Mouse (Mus musculus): ENCODE results near the gene Tada3. TPM values are rescaled to one million over a fixed set of nuclear protein-coding genes. Genes with fewer than 3 reads are reported as not detected.

Gene Tada3
- polyA plus RNA-seq (2012; ENCODE audit: low replicate concordance): 44.8 and 81.1 TPM in 2 replicates

DNA sequence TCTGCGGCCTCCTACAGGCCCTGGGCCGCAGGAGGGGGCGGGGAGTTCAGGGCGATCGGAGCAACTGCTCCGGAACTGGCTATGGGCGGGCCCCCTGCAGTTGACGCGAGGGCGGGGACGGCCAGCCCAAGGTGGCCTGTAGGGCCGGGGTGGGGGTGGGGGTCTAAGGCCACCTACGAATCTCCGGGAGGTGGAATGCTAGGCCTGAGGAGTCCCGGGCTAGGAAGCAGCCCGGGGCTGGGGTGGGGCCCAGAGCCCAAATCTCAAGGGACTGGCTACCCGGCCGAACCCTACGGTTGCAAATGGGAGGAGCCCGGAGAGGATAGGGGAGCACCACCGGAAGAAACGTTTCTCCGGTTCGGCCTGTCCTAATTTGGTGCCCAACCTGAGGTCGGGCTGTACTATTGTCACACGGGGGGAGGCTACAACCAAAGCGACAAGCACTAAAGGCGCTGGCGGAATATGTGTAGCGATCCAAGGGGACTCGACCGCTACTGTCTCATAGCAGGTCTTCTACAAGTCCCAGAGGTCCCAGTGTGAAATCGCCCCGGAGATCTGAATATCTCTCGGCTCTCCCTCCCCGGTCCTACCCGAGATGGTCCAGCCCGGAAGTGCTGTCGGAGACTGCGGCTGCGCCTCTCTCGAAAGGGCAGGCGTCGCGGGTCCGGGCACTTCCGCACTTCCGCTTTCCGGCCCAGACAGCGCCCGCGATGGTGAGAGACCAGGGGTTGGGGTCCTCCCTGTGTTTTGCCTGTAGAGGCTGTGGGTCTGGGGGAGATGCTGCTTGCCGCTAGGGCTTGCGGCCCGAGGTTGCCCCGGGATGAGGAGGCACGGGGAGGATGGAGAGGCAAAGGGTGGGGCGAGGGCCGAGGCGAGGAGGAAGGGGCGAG lies at the start of gene Tada3, which contains the start of gene Arpc4:
Gene Tada3 (minus strand): TSS at position 388 of the 890 bp plus-strand sequence.
Gene Arpc4 (plus strand): TSS at position 620 of the 890 bp plus-strand sequence.

DNA sequence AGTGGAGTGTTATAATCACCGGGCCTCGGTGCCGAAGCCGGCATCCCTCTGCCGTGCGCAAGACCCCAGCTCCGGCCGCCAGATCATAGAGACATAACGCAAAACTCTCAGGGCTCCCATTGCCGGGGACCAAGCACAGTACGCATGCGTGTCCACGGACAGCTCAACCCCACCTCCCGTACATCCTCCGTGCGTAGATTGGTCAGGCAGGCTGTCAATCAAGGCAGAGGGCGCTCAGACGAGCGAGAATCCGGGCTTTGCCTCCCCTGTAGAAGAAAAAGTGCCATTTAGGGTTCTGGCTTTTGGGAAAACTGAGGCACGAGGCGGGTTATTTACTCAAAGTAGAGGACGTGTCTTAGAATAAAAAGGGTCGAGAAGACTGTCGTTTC lies 41.5 kb upstream of the Tada3 start, which contains the start of gene Rpusd3:
Gene Rpusd3 (minus strand): TSS at position 142 of the 389 bp plus-strand sequence.

GRCm38 (mm10) chr6:113388960-113389359 lies 11.3 kb upstream of the Tada3 start, which contains the start of gene Ttll3:
Gene Ttll3 (plus strand): TSS chr6:113389260.

DNA sequence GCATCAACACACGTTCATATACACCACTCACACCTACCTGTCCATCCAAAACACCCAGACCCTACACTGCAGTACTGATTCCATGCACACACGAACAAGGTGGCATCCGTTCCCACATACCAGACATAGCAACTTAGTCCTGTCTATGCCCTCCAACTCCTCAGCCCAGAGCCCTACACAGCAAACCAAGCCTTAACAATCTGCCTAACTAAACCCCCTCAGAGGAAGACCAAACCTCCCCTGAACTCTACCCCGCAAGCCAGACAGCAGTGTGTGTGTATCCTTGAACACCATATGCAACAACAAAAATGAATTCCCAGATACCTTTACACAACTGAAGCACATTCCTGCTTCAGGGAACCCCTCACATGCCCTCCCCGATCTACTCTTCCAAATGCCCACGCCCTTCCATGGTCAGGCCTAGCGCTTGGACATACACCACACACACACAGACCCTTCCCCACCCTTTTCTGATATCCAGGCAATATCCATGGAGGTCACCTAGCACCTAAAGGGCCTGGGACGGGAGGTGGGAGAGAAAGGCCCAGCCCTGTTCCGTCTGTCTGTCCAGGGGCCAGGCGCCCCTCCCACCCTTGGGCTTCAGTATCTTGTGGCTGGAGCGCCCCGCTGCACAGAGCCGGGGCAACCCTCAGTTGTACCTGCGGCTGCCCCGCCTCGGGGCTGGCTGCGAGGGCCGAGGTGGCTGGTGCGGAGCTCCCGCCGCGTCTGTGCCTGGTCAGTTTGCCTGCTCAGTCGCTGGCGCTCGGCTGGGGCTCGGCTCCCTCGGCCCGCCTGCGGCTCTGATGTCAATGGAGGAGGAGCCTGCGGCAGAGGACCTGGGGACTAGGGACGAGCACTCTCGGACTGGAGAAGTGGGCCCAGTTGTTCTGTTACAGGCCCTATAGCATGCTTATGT lies 34.2 kb downstream of the Tada3 start, which contains the start of gene Camk1:
Gene Camk1 (minus strand): TSS at position 808 of the 916 bp plus-strand sequence.

DNA sequence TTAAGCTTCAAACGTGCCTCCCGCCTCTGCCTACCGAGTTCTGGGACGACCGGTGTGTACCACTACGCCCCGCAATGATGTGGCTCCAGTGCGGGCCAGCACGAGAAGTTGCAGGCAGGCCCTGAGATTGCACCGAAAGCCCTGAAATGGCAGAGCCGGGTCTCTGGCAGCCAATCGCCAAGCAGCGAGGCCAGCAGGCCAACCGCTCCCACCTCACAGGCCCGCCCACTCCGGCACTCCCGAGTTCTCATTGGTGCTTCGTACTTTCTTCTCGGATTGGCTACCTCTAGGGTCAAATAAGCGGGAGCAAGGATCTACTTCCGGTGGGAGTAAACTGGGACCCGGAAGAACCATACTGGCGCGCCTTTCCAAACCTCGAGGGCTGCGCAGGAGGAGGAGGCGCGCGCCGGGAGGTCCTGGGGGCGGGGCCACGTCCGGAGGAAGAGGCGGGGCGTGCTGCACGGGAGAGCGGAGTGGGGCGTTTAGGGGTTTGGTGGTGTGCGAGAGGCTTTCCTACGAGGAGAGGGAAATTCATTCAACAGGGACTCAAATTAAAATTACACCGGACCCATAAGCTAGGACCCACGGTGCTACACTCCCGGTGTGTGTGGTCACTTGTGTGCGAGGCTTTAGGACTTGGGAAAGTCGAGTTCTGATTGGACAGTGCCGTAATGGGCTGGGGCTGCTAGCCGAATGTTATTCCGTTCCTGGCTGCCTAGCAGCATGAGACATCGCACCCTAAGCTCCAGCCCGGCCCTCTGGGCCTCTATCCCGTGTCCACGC lies 51.0 kb downstream of the Tada3 start, which contains the start of gene Ogg1:
Gene Ogg1 (plus strand): TSS at position 440 of the 783 bp plus-strand sequence.

Other genes starting within 250 kb of the Tada3 start
- gene Lhfpl4, start 182.5 kb downstream of the Tada3 start, polyA plus RNA-seq (2012; ENCODE audit: low replicate concordance): 0.16 and 0.20 TPM in 2 replicates
- 88.1 and 106 TPM in 2 replicates for gene Mtmr14, start 140.0 kb downstream of the Tada3 start, polyA plus RNA-seq (2012; ENCODE audit: low replicate concordance)
- 0.08 and 0.11 TPM in 2 replicates for gene Cpne9, start 95.6 kb downstream of the Tada3 start, polyA plus RNA-seq (2012; ENCODE audit: low replicate concordance)
- gene Brpf1, start 70.7 kb downstream of the Tada3 start, polyA plus RNA-seq (2012; ENCODE audit: low replicate concordance): 36.5 and 95.3 TPM in 2 replicates
- 8.4 and 10.8 TPM in 2 replicates for gene Ogg1, start 50.9 kb downstream of the Tada3 start, polyA plus RNA-seq (2012; ENCODE audit: low replicate concordance)
- gene Camk1, start 33.9 kb downstream of the Tada3 start, polyA plus RNA-seq (2012; ENCODE audit: low replicate concordance): 8.6 and 13.3 TPM in 2 replicates
- 255 and 685 TPM in 2 replicates for gene Arpc4, start 232 bp upstream of the Tada3 start, polyA plus RNA-seq (2012; ENCODE audit: low replicate concordance)
- 18.3 and 25.1 TPM in 2 replicates for gene Ttll3, start 11.4 kb upstream of the Tada3 start, polyA plus RNA-seq (2012; ENCODE audit: low replicate concordance)
- gene Rpusd3, start 41.5 kb upstream of the Tada3 start, polyA plus RNA-seq (2012; ENCODE audit: low replicate concordance): 78.3 and 88.5 TPM in 2 replicates
- gene Cidec, start 57.9 kb upstream of the Tada3 start, polyA plus RNA-seq (2012; ENCODE audit: low replicate concordance): not detected in 2 replicates
- gene Jagn1, start 64.7 kb upstream of the Tada3 start, polyA plus RNA-seq (2012; ENCODE audit: low replicate concordance): 7.8 and 9.2 TPM in 2 replicates
- gene Il17re, start 80.6 kb upstream of the Tada3 start, polyA plus RNA-seq (2012; ENCODE audit: low replicate concordance): 0.45 and 1.00 TPM in 2 replicates
- gene Il17rc, start 93.5 kb upstream of the Tada3 start, polyA plus RNA-seq (2012; ENCODE audit: low replicate concordance): 0.68 and 1.3 TPM in 2 replicates
- 24.9 and 25.5 TPM in 2 replicates for gene Creld1, start 105.4 kb upstream of the Tada3 start, polyA plus RNA-seq (2012; ENCODE audit: low replicate concordance)
- 0.06 and 0.38 TPM in 2 replicates for gene Prrt3, start 124.0 kb upstream of the Tada3 start, polyA plus RNA-seq (2012; ENCODE audit: low replicate concordance)
- 23.9 and 78.7 TPM in 2 replicates for gene Emc3, start 153.8 kb upstream of the Tada3 start, polyA plus RNA-seq (2012; ENCODE audit: low replicate concordance)
- 0.29 and 0.49 TPM in 2 replicates for gene Fancd2, start 153.8 kb upstream of the Tada3 start, polyA plus RNA-seq (2012; ENCODE audit: low replicate concordance)
- gene Fancd2os, start 222.8 kb upstream of the Tada3 start, polyA plus RNA-seq (2012; ENCODE audit: low replicate concordance): not detected in 2 replicates
- gene Brk1, start 226.9 kb upstream of the Tada3 start, polyA plus RNA-seq (2012; ENCODE audit: low replicate concordance): 24.5 and 57.9 TPM in 2 replicates
- gene Vhl, start 246.1 kb upstream of the Tada3 start, polyA plus RNA-seq (2012; ENCODE audit: low replicate concordance): 8.2 and 21.3 TPM in 2 replicates

Measured in hematopoietic multipotent progenitor cell, adult 10-12 weeks (in vitro differentiated cells).